Mouse (Mus musculus) testis, postnatal 10 days (tissue): Measurements from ENCODE around the gene Polrmt.
A peak's percentile ranks its signal among the peaks of the same experiment; 100 is the strongest.

ENCODE experiments used
- DNase-seq: peaks from one replicate; pipeline ENCODE4 v3.0.0; 2021; ENCODE audit warnings: low spot score

Polrmt gene

DNA sequence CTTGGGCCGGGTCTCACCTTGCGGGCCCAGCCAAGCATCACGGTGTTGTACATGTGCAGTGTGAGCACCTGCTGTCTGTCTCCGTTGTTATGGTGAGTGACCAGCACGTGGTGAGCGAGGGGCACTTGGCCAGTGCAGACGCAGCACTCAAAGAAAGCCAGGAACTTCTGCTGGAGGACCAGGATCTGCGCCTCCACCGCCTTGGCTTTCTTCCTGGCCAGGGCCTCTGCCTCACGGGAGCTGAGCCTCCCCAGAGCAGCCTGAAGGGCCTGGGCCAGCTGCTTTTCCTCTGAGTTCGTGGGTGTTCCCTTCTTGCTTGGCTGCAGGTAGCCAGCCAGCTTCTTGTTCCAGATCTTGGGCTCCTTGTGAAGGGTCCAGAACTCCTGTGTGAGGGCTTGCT, 3.2 kb downstream of the Polrmt start:
- peak; percentile 39 for DNase-seq

DNA sequence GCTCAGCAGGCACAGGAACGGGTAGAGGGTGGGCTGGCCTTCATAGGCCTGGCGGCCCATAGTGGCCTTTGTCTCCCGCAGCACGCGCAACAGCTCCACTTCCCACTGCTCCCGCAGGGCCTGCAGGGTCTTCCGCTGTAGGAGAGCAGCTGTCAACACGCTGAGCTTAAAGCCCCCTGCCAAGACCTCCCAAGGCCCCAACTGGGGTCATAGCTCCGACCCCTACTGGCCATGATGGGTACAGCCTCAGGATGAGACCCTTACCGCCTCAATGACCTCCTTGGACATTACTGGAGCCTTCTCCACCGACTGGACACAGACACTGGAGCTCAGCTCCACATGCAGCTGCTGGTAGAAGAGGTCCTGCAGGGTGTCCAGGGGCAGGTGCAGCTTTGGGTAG, 5.5 kb downstream of the Polrmt start:
- peak; percentile 42 for DNase-seq

DNA sequence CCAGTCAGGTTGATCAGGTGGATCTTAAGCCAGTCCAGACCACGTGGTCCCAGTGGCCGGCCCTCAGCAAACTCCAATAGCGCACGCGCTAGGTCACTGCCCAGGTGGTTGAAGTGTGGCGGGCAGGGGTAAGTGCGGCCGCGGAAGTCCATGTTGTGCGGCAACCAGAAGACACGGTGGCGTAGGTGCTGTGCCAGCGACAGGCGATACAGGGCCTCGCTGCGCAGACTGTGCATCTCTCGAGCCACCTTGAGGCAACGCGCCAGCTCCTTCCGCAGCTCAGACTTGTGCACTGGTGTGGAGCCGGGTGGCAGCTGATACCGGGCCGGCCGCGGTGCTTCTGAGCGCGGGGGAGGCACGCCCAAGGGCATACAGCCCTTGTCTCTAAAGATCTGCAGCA, 7.1 kb downstream of the Polrmt start:
- no peak for DNase-seq

DNA sequence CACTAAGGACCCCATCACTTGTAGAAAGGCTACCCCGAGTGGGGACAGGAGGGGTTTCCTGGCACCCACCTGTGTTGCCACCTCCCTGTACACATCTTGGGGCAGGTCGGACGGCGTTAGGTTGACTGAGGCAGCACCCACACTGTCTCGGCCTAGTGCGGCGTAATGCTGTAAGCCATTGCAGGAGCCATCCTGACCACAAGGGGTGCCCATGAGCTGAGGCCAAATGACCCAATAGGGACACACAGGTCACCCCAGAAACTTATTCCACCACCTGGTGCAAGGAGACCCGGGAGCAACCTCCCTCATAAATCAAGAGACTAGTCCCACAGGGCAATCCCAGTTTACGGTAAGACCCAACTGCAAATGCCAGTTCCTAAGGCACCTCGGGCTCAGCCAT, 8.1 kb downstream of the Polrmt start:
- DNase-seq: peak; percentile 69

DNA sequence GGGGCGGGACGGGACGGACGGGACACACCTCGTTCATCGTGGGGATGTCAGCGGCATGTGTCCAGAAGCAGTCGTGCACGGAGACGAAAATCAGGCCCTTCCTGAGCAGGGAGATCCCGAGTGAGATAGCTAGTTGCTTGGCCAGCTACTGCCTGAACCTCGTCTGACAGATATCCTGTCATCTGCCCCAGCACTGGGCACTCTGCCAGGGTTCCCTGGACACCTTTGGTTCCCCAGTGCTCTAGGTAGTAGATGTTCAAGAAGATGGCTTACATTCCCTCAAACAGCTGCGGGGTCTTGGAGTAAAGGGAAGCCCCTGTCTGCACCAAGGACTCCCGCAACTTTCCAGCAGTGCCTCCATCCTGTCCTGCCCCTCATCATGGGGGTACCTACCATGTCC, 9.7 kb downstream of the Polrmt start:
- DNase-seq: no peak

DNA sequence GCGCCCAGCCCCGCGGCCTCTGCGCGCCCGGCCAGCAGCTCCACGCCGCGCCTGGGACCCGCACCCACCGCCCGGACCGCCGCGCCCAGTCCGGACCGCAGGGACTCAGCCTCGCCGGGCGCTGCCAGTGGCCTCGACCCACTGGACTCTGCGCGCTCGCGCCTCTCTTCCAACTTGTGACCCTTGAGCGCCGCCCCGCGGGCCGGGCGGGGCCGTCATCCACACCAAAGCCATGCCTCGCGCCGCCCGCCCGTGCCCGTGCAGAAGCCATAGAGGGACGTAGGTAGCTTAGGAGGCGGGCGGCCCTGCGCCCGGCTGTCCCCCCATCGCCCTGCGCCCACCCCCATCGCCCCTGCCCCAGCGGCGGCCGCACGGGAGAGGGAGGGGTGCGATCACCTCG, 11.0 kb downstream of the Polrmt start:
- no peak for DNase-seq

DNA sequence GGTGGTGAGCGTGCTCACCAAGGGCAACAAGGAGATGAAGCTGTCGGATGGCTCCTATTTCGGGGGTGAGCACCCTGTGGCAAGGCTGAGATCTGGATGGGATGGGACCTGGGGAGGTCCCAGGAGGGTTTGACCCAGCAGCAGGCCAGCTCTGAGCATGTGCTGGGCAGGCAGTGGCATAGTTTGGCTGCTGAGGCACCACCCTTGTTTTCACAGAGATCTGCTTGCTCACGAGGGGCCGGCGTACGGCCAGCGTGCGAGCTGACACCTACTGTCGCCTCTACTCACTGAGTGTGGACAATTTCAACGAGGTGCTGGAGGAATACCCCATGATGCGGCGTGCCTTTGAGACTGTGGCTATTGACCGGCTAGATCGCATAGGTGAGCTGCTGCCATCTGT, 12.5 kb downstream of the Polrmt start:
- no peak for DNase-seq

DNA sequence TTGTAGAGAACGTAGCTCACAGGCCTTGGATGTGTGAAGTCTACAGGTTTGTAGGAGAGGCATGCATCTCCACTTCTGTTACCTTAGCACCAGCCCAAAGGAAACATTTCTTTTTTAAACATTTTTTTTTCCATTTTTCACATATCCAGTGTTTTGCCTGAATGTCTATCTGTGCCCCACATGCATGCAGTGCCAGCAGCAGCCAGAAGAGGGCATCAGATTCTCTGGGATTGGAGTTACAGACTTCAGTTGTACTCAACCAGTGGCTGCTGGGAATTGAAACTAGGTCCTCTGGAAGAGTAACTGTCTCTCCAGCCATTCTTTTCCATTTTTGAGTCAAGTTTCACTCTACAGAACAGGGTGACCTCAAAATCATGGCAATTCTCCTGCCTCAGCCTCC, 13.9 kb downstream of the Polrmt start:
- no peak for DNase-seq

DNA sequence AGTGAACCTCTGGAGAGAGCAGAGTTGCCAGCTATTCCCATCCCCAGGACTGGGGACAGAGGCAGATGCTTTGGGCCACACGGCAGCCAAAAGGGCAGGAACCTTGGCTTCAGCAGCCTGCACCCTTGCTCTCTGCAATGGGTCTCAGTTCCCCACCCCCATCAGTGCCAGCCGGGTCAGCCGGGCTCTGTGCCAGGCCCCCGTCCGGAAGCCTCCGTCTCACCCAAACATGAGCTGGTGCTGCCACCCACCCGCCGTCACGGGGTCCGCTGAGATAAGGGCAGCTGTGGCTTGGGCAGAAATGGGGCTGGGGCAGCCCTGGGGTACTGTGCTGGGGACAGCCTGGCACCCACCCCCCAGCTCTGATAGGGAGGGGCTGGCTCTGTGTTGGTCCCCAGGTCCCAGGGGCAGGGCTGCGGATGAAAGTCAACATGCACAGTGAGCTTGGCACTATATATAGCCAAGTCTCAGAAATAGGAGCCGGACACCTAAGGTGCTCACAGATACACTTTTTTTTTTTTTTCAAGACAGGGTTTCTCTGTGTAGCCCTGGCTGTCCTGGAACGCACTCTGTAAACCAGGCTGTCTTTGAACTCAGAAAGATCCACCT, 16.9 kb downstream of the Polrmt start:
- DNase-seq: no peak

DNA sequence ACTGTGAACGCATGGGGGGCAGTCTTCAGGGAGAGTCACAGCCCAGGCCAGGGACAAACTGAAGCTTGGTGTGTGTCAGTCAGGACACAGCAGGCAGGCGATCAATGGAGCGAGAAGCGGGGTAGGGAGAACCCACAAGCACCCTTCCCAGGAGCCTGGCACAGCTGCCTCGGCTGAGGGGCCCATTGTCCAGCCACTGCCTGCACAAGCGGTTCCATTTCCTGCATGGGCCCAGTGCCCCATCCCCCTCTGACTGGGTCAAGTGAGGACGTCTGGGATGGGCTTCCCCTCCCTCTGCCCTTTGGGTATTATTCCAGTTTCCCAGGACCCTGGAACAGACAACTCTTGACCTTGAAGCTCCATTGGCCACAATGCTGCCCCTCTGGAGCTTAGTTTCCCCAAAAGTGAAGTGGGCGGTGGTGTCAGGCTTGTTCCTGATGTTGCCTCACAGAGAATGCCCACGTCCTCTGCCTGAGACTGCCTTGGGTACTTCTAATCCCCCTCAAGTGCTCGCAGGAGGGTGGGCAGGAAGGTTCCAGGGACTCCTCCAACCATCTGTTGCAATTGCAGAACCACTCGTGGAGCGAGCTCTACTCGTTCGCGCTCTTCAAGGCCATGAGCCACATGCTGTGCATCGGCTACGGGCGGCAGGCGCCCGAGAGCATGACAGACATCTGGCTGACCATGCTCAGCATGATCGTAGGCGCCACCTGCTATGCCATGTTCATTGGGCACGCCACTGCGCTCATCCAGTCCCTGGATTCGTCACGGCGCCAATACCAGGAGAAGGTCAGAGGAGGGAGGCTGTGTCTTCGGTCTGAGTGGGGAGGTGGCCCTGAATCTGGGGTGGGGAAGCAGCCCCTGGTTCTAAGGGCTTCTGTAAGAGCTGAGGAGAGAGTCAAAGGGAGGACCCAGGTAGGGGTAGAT, 17.8 kb downstream of the Polrmt start:
- no peak for DNase-seq

DNA sequence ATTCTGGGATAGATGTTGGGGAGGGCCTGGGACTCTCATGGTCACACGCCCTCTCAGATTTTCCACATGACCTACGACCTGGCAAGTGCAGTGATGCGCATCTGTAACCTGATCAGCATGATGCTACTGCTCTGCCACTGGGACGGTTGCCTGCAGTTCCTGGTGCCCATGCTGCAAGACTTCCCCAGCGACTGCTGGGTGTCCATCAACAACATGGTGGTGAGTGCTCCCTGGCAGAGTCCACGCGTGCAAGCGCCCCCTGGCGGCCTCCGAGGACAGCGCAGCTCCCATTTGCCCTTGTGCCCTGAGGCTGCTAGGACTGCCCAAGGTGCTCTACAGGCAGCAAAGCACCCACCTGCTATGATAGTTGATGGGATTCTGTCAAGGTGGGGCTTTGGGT, 20.3 kb downstream of the Polrmt start:
- DNase-seq: peak; percentile 71

DNA sequence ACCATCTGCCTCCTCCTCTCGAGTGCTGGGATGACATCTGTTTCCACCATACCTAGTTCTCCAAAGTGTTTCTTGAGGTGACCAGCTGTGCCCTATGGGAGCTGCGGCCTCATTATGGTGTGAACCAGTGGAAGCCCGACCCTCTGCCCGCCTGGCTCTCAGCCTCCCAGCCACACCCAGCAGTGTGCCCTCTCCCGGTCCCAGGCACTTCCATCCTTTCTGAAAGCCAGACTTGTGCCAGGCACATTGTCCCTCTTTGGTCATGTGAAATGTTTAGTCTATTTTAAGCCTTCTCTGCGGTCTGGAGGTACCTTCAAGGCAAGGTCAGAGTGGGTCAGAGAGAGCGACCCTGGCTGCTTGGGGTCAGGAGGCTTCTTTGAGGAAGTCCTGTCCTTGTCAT, 22.7 kb downstream of the Polrmt start:
- DNase-seq: no peak

DNA sequence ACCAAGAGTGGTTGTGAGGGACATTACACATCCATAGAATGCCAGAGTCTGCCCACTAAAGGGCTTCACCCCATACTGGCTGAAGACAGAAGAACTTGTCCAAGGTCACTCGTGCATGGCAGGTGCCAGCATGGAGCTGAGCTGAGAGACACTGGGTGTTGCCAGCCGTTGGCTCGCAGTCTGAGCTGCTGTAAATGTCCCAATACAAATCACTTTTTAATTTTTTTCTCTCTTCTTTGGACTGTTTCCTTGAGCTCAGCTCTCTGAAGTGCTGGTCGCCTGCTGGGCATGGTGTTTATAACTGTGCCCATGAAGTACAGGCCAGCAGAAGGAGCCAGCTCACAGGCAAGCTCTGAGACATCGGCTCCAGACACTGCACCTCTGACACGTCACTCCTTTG, 23.3 kb downstream of the Polrmt start:
- no peak for DNase-seq

DNA sequence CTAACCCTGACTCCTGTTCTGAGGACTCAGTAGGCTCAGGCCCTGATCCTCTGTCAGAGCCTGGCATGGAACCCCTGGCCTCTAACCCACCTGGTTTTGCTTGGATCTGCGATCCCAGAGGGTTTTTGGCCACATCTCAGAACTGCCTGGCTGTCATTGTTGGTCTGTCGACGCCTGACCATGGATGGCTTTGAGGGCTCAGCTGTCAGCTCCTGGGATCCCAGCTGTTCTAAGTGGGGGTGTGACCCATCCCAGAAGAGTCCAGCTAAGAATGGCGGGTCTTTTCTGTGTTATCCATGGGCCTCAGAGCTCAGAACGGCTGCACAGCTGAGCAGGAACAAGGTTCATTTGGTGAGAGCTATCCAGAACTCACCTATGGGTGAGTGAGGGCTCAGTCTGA, 25.3 kb downstream of the Polrmt start:
- no peak for DNase-seq

DNA sequence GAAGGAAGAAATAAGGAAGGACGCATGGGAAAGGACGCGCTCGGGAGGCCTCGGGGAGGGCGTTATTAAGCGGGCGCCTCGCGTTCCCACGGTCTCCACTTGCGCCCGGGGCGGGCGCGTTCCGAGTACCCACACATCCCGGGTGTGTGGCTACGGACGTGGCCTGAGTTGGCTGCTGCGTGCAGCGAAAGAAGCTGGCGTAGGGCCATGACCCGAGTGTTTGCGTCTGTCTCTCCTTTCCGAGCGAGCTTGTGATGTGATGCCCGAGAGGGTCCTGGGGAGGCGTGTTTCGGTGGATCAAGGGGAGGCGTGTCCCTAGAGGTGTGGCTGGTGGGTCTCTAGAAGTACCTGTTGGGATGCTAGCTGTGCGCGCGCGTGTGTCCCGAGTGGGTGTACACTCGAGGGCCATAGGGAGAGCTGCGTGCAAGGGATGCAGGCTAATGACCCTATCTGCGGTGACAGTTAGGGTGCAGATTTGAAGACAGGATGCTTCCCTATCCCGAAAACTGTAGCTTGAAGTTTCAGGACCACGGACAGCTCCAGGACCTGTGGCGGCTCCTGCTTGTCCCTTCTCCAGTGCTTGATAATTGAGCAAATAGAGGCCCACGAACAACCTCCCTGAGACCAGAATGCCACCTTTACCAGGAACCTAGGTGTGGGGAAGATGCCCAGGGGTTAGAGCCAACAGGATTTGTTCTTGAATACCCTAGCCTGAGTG, 28.6 kb downstream of the Polrmt start:
- DNase-seq: peak; percentile 90

DNA sequence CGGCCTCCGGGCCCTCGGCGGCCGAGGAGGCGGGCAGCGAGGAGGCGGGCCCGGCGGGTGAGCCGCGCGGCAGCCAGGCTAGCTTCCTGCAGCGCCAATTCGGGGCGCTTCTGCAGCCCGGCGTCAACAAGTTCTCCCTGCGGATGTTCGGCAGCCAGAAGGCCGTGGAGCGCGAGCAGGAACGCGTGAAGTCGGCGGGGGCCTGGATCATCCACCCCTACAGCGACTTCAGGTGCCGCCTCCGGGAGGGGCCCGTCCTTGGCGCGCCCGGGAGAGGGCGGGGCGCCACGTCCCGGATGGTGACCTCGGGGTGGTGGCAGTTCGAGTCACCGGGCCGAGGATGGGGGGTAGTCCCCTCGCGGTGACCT, 29.4 kb downstream of the Polrmt start:
- DNase-seq: no peak

DNA sequence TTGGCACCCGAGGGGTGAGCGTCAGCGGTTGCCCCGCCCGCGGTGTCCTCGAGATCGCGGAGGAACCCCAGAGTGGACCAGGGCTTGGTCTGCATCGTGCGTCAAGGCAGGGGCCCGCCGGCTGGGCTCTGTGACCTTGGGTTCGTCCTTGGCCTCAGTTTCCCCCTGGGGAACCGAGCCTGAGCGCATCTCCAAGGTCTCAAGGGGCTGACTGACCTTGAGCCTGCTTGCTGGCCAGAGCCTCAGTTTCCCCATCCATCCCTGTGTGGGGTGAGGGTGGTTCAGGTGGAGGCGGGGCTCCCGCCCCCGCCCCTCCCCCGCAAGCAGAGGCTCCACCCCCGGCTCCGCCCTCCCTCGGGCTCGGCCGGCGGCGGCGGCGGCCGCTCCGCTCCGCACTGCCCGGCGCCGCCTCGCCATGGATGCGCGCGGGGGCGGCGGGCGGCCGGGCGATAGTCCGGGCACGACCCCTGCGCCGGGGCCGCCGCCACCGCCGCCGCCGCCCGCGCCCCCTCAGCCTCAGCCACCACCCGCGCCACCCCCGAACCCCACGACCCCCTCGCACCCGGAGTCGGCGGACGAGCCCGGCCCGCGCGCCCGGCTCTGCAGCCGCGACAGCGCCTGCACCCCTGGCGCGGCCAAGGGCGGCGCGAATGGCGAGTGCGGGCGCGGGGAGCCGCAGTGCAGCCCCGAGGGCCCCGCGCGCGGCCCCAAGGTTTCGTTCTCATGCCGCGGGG, 30.0 kb downstream of the Polrmt start, which contains the start of gene Hcn2:
Gene Hcn2 (plus strand): TSS at position 381 of the 734 bp plus-strand sequence.
- DNase-seq: no peak

DNA sequence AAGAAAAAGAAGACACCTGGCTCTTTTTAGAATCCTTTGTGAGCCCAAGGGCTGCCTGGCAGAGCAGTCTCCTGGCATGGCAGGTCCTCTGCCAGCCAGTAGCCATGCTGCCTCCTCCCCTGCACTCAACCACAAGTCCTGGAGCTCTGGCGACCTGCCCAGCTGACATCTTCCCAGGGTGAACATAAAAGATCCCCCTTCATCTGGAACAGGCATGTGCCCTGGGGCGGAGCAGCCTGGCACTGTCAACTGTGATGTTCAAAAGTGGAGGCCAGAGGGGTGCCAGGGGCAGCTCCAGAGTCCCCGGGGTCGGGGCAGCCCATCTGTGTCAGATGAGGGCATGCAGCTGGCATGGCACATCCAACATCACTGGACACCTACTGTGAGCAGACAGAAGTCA, 31.4 kb downstream of the Polrmt start:
- no peak for DNase-seq

DNA sequence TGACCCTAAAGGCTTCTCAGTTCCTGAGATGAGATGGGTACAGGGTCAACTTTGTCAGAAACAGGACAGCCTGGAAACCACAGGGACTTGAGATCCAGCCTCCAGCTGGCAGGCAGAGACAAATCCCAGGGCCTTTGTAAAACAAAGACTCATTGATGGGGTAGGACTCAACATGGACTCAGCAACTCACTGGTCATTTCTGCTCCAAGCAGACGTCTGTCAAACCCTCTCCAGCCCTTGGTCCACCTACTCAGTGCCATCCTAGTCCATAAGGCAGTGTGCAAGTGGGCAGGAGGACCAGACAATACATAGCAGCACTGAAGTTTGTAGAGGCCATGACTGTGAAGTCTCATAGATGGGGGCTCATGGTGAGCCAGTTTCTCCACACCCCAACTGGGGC, 33.2 kb downstream of the Polrmt start:
- no peak for DNase-seq

DNA sequence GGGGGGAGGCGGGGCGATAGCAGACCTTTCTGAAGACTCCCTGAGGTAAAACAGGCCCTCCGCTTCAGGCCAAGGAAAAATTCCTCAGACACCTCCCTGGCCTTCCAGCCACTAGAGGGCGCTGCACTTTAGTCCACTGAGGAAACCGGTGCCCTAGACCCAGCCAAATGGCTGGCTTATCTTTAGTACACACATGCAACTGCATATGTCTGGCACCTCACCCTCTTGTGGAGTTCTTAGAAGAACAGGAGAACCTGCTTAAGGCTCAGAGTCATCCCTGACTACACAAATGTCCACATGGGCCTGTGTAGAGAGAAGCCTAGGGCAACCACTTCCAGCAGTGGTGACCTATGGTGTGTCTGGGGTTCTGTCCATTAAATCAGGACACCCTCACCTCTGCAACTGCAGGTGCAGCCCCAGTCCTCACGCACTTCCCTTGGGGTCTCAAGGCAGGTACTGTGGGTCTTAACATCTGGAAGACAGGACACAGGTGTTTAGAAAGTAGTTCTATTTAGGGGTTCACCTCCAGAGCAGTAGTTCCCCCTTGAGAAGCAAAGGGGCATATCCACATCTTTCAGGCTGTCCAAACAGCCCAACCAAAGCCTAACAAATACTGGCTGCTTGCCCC, 33.8 kb downstream of the Polrmt start:
- peak; percentile 93 for DNase-seq

DNA sequence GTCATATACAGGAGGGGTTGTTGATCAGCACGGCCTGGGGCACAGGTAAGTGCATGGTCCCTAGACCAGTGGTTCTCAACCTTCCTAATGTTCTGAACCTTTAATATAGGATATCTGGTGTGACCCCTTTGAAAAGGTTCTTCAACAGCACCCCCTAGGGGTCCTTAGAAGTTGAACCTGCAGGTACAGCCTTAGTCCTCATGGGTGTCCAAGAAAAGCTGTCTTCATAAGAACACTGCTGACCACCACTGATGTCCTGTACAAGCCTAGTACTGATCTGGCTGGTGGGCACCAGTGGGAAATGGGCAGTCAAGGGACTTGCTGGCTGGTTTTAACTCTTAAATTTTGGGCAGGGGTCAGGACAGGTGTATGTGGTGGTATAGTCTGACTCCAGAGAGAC, 34.4 kb downstream of the Polrmt start:
- no peak for DNase-seq

DNA sequence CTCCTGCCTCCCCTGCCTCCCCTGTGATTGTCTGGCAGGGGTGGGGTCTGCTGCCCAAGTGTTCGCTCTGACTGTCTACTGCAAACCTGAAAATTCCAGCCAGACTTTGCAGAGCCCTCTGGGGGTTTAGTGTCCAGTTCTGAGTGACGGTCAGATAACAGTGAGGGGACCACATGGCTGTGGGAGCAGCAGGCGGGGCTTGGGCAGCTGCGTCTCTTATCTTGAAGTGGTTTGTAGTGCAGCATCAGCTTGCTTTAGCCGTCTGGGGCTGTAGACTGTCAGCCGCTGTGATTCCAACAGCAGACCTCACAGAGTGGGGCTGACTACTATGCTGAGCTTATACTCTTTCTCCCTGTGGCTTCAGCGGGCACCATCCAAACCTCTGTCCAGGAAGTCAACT, 37.1 kb downstream of the Polrmt start:
- no peak for DNase-seq
